Mouse (Mus musculus): Measurements from ENCODE around the gene Vsig8.

DNA sequence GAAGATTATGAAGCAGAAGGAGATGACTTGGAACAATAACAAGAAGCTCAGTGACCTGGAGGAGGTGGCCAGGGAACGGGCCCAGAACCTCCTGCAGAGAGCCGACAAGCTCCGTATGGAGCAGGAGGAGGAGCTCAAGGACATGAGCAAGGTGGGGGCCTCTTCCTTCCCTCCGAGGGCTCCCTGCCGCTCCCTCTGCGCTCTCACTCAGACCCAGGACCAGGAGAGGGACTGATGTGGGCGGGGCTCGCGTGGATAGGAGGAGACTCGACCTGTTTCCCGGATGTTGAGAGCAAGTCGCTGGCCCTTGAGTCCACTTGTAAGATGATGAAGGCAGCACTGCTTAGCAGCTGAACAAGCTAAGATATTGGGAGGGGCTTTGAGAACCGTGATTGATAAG is 23.2 kb upstream of the Vsig8 start:
- TF ChIP-seq POLR2A (IDR thresholded peaks at IDR 0.05; ENCODE audit: borderline replicate concordance, extremely low read depth, insufficient read depth, insufficient read length, poor library complexity, severe bottlenecking) (no peak), CTCF (IDR thresholded peaks at IDR 0.05; ENCODE audit: borderline replicate concordance, extremely low read depth, insufficient read depth, insufficient read length) (no peak)
